Mouse (Mus musculus): ENCODE results near the gene Satb2. TPM values are rescaled to one million over a fixed set of nuclear protein-coding genes. Genes with fewer than 3 reads are reported as not detected.
"Not testable (repeated sequence)": the region's sequence is repeated elsewhere in the genome, so short reads cannot be mapped to it uniquely, and the experiment has no call there.

Satb2 gene
- total RNA-seq, 2 experiments from 2014 or later: 0.27 to 0.31 TPM

DNA sequence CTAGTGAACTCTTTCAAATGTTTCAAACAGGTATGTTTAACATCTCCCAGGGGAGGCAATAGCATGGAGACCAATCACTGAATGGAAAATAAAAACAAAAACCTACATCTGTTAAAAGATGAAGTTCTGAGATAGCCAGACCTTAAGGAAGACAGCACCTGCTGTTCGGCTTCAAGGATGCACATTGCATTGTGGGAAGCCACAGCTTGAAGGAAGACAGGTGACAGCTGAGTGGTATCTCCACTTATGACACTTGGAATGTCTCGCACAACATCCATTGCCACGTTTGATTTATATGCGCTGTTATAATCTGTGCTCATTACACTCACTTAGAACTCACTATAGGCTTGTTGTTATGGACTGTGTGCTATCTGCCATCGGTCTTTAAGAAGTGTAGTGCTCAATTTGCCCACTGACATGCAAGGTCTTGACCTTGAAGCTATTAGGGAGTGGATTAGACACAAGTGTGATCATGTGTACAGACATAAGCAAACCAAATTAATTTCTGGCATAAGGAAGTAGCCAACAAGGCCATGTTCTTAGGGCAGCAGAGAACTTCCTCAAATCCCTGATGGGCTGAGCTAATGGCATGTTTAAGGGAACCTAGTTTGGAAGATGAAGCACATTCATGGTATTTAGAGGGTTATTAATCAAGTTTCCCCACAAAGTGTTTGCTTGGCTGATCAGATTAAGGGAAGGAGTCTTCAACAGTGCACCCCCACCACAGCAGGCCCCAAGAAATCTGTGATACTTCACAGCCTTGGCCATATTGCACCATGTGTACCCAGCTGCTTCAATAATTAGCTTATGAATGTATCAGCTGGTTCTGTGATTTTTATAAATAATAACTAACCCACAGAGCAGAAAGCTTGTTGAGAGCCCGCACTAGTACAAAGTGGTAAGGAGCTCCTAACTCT, 144.2 kb downstream of the Satb2 start:
- DNase-seq (ENCODE audit: low spot score): no peak

DNA sequence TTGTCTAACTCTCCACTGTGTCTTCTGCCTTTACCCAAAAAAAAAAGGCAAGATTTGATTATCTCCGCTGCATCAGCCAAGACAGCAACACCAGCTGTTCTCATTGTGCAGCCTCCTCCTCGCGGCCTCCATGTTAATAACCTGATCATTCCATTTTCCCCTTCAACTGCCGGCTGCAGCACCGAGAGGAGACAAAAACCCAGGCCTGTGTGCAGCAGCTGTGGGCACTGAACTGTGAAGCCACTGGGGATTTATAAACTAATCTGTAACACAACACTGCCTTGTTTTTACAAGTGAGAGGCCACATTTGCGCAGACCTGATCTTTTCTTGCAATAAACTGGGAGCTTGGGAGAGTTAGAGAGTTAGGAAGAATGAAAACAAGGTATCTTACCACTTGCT, 145.1 kb downstream of the Satb2 start:
- DNase-seq (ENCODE audit: low spot score): no peak

GRCm38 (mm10) chr1:56832738-56833137, 145.7 kb downstream of the Satb2 start:
- no peak for DNase-seq (ENCODE audit: low spot score)

DNA sequence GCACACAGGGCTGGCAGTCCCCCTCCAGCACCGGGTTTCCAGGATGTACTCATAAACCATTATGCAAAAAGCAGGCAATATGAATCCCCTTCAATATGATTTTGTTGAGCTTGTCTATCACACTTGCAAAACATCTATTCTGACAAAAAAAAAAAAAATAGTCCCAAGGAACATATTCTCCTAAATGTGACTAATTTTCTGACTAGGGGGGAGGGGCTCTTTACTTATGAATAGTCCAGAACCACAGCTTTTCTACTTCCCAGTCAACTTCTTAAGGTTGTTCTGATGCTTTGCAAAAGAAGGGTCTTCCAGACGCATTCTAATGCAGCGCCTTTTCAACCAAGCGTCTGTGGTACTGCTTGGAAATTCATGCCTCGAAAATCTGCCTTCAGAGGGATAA, 155.7 kb downstream of the Satb2 start:
- DNase-seq (ENCODE audit: low spot score): no peak

GRCm38 (mm10) chr1:56822025-56822424, 156.4 kb downstream of the Satb2 start:
- no peak for DNase-seq (ENCODE audit: low spot score)

DNA sequence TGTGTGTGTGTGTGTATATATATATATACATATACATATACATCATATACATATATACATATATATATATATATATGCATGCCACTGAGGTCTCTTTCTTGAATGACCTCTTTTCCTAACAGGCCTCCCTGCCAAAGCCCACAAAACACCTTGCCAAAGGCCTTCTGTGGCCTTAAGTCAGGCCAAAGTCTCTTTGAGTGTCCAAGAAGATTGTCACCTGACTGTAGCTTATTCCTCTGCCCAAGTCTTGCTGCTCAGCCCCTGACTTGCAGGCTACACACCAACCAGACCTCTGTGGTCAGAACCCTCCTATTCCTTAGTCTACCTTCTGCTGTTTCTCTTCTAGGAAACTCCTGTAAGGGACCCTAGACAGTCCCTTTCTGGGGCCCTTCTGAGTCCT, 164.9 kb downstream of the Satb2 start:
- no peak for DNase-seq (ENCODE audit: low spot score)

GRCm38 (mm10) chr1:56812961-56813360, 165.5 kb downstream of the Satb2 start:
- DNase-seq (ENCODE audit: low spot score): no peak

DNA sequence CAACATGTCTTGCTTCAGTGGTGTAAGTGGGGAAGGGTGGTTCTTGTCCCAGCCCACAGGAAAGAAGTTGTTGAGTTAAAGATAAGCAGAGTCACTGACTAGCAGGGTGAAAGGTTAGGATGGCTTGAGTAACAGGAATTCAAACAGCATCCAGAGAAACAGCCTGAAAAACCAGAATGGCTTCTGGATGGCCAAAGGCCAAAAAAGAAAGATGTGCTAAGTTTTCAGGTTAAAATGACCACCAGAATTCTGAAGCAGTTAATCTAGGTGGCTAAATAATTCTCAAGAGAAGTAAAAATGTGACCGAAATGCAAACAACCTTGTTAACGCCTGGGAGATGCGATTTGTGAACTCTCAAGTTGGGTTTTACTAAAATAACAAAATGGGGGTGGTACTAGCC, 167.0 kb downstream of the Satb2 start:
- DNase-seq (ENCODE audit: low spot score): no peak

- no peak for DNase-seq (ENCODE audit: low spot score)
These were observed 172.4 kb downstream of the Satb2 start for GRCm38 (mm10) chr1:56806006-56806405.

DNA sequence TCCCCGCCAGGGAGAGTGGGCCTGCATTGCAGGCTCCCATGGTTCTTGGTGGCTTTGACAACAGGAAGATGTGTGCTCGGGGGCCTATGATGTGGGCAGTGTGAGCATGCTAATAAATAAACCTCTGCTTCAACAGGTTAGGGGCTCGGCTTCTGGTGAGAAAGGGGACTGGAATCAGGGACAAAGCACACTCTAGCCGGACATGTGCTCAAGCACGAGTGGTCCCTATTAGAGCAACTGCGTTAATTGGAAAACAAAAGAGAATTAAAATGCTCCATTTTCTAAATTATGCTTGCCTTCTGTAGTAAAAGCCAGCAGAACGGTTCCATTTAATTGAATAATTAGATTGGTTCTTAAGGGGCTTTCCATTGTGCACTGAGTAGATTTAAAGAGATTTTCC, 177.8 kb downstream of the Satb2 start:
- no peak for DNase-seq (ENCODE audit: low spot score)

DNA sequence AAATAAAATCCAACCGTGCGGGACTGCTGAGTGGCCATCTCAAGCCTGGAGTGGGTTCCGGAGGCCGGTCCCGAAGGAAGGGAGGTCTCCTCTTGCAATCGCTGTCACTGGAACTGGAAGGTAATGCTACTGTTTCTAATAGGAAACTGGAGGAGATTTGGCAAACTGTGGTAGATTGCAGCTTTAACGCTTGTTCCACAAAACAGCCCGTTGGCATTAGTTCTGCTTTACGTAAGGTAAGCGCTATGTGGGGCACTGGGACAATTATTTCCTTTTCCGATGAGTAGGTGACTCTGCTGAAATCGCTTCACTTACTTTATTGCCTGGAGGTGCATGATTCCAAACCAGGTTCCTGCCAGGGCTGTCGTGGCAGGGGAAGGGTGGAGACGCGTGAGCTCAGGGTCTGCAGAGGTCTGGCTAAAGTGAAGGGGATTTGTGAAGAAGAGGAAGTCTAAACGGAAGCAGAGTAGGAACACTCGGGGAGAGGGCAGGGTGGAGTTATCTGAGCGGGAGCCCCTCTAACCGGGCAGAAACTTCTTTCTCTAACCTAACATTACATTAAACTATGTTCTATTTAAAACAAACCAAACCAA, 183.3 kb downstream of the Satb2 start:
- no peak for DNase-seq (ENCODE audit: low spot score)

DNA sequence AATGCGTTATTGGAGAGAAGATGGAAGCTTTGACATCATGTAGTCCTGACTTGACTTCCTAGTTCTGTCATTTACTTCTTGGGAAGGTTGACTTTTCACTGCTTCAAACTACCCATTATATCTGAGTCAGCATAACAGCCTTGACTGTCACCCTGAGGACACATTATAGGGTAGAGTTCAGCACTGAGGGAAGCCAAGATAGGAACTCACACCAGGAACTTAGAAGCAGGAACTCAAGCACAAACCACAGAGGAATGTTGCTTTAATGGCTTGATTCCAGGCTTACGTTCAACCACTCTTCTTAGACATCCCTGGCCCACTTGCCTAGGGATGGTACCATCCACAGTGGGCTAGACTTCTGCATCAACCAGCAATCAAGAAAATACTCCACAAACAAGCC, 188.8 kb downstream of the Satb2 start:
- no peak for DNase-seq (ENCODE audit: low spot score)

GRCm38 (mm10) chr1:56782139-56782538, 196.3 kb downstream of the Satb2 start:
- DNase-seq (ENCODE audit: low spot score): not testable (repeated sequence)

GRCm38 (mm10) chr1:56764205-56764604, 214.2 kb downstream of the Satb2 start:
- DNase-seq (ENCODE audit: low spot score): no peak

DNA sequence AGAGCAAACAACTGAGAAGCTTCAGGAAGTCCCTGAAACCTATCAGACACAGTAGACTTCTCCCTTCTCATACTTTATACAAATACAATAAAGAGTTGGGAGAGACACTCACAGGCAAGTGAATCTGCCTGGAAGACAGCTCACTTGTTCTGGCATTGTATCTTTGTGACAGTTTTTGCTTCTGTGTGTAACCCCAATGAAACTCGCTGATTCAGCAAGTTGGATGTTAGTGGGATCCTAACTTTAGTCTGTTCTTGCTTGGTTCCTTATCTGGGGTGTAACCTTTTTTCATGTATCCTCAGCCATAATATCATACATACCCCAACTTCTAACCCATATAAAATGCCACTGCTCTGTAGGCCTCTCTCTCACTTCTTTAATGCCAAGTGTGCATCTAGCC, 216.9 kb downstream of the Satb2 start:
- DNase-seq (ENCODE audit: low spot score): no peak

- no peak for DNase-seq (ENCODE audit: low spot score)
These were observed 225.2 kb downstream of the Satb2 start for GRCm38 (mm10) chr1:56753283-56753682.

DNA sequence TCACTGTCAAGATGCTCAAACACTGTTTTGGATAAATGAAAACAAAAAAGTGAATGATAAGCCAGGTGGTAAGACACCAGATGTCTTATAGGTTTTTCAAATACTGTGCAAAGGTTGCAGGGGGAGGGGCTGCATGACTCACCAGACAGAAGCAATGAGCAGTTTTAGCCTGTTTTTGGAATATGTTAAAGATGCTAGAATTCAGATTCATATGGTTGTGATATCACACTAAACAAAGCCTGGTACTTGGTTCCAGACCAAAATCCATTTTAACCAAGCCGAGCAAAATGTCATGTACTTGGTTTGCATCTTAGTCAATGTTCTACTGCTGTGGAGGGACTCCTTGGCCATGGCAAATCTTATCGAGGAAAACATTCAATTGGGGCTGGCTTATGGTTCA, 227.8 kb downstream of the Satb2 start:
- DNase-seq (ENCODE audit: low spot score): no peak

DNA sequence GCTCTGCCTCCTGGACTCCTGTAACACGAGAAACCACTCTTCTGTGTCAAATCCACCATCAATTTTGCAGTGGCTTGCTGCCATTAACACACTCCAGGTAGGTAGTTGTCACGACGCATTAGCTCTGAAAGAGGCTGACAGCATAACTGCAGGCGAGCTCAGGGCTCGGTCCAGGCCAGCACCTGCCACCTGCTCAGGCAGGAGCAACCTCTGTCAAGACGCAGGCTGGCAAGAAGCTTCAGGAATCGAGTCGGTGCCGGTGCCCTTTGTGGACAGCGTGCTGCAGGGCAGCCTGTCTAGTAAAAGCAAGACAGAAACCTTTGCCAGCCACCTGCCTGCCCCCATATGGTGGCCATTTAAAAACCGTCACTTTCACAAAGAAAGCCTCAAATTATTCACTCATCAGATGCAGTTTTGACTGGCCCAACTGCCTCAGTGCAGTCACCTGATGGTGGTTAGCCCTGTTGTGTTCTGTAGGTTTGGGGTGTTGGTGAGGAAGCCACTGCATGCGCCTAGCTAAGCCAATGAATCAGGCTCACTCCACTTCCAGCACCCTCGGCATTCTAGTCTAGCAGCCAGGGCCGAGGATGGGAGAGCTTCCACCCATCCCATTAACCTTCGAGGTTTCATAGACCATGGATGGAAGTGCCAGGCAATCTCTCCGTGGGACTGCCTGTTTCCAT, 228.7 kb downstream of the Satb2 start:
- DNase-seq (ENCODE audit: low spot score): no peak

DNA sequence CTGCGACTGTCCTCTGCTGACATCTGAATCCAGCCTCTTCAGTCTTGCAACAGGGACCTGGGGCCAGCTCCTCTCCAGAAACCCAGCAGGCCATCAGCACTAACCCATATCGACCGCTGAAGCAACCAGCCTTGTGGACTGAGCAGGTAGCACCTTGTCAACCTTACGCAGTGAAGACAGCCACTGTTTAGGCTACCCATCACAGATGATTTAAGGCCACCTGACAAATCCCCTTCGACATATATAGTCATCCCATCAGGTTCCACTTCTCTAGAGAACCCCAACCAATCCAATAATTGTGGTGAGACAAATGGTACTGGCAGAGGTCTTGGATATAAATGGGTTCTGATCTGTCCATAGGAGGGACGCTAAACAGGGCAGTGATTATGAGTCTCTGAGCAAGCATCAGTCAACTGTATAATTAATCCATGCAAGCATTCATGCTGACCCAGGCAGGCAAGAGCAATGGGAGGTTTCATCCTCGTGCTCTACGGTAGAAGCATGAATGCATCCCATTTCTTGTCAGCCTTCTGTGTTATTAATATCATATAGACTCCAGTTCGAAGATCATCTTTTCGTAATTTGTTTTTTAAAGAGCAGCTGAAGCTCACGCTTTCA, 229.5 kb downstream of the Satb2 start:
- no peak for DNase-seq (ENCODE audit: low spot score)

All from gastrocnemius, adult 18-20 months (tissue).